Mouse (Mus musculus): ENCODE data around the gene Zmym3. TPM values are rescaled to one million over a fixed set of nuclear protein-coding genes. Genes with fewer than 3 reads are reported as not detected.

Gene Zmym3
- polyA plus RNA-seq, 1 experiment from 2014 or later = 26.4 TPM

DNA sequence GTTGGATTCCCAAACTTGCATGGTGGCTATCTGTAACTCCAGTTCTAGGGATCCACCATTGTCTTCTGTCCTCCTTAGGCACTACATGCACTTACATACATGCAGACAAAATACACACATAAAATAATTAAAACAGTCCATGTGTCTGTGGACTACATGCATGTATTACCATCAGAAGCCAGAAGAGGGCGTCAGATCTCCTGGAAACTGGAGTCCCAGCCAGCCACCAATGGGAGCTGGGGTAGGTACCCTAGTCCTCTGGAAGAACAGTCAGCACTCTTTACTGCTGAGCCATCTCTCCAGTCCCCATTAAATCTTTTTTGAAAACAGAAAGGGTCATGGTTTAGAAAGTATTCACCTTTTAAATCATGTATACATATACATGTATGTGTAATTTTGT lies 7.1 kb upstream of the Zmym3 start:
- no peak overlapping the region for H3K4me3 ChIP-seq (ENCODE audit: control insufficient read depth in 1 of 2, insufficient read depth in 1 of 2, low read depth in 1 of 2, low read length in 2 of 2)
- peaks cover 0 to 5% of the 10 kb centered on the region in 2 experiments; a peak in 2 of 4 replicates for H3K4me1 ChIP-seq (ENCODE audit: control insufficient read depth in 2 of 2, insufficient read depth in 2 of 2, low read length in 2 of 2)
- 10% methylated on average over 1 of the region's 1 CpGs for WGBS
- no peak overlapping the region for H3K9ac ChIP-seq (ENCODE audit: low read length)
- ATAC-seq (ENCODE audit: insufficient number of reproducible peaks, insufficient read depth, low FRiP score, low read depth) = no peak
- no peak overlapping the region for H3K4me2 ChIP-seq (ENCODE audit: low read length)
- H3K36me3 ChIP-seq (ENCODE audit: control insufficient read depth, insufficient read depth, low read length) = peaks cover 15% of the 10 kb centered on the region
- H3K9me3 ChIP-seq (ENCODE audit: control insufficient read depth, low read length) = no peaks in the 10 kb centered on the region
- no peaks in the 10 kb centered on the region for H3K27me3 ChIP-seq (ENCODE audit: control insufficient read depth, insufficient read depth, low read length)
- H3K27ac ChIP-seq (replicated peaks in 1 of 2; ENCODE audit: control insufficient read depth in 1 of 2, insufficient read depth in 1 of 2, low read depth in 2 of 2, low read length in 2 of 2) = no peak overlapping the region

DNA sequence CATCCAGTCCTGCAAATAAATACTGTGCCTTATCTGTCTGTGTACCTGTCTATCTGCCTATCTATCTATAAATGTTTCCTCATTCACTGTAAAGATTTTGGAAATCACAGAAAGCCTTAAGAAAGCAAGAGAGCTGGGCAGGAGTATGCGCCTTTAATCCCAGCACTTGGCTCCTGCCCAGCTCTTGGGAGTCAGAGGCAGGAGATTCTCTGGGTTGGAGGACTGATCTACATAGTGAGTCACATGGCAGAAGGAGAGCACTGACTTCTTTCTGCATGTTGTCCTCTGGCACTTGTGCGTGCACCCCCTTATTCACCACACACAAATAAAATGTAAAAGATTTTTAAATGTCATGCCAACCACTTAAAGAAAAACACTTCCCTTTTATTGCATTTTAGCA lies 2.8 kb upstream of the Zmym3 start:
- Histone ChIP-seq H3K9me3 (ENCODE audit: control insufficient read depth, low read length) (no peaks in the 10 kb centered on the region), H3K4me2 (ENCODE audit: low read length) (no peak overlapping the region), H3K4me1 (ENCODE audit: control insufficient read depth in 2 of 2, insufficient read depth in 2 of 2, low read length in 2 of 2) (peaks cover 5 to 9% of the 10 kb centered on the region in 2 experiments; a peak in 3 of 4 replicates), H3K4me3 (ENCODE audit: control insufficient read depth in 1 of 2, insufficient read depth in 1 of 2, low read depth in 1 of 2, low read length in 2 of 2) (no peak overlapping the region), H3K27me3 (ENCODE audit: control insufficient read depth, insufficient read depth, low read length) (no peaks in the 10 kb centered on the region), H3K27ac (replicated peaks in 1 of 2; ENCODE audit: control insufficient read depth in 1 of 2, insufficient read depth in 1 of 2, low read depth in 2 of 2, low read length in 2 of 2) (no peak overlapping the region), H3K9ac (ENCODE audit: low read length) (no peak overlapping the region), H3K36me3 (ENCODE audit: control insufficient read depth, insufficient read depth, low read length) (no peaks in the 10 kb centered on the region)
- WGBS = 80% methylated on average over 2 of the region's 2 CpGs
- no peak for ATAC-seq (ENCODE audit: insufficient number of reproducible peaks, insufficient read depth, low FRiP score, low read depth)

DNA sequence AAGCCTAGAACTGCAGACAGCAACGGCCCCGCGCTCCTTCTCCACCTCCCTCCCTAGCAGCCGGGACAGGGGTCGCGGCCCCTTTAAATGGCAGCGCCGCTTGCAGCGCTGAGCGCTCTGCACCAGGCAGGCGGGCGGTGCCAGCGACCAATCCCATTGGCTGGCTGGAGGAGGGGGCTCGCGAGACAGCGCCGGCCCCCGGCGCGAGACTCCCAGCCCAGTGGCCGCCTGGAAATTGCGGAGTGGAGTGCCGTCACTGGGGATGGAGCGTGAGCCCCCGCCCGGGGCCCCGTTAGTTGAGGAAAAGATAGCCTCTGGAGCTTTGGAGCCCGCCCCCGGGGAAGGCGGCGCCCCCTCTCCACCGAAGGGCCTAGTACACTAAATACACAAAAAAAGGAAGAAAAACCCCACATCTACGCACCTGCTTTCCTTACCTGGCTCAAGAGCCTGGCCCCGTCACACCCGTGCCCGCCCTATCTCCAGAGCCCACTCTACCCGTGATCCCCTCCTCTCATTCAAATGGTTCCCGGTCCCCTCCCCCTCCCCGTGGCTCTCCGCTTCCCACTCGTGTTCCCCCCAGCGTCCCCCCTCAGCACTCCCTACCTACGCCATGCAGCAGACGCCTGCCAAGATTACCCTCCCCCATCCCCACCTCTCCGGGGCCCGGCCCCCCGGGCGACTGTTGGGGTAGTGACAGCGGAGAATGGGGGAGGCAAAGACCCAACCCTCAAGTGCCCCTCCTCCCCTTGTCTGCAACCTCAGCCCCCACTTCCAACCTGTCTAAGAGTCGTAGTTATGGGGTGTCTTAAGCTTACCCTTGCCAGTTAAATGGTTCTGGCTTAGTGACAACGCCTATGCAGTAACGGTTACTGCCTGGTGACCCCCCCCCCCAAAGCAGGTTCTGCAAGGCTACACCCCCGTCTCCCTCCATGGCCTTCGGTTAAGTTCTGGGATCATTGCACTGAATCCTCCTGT lies 637 bp downstream of the Zmym3 start:
- H3K4me1 ChIP-seq (ENCODE audit: control insufficient read depth in 2 of 2, insufficient read depth in 2 of 2, low read length in 2 of 2) = peaks cover 9 to 14% of the 10 kb centered on the region in 2 experiments; a peak in 3 of 4 replicates
- H3K27me3 ChIP-seq (ENCODE audit: control insufficient read depth, insufficient read depth, low read length) = no peaks in the 10 kb centered on the region
- H3K36me3 ChIP-seq (ENCODE audit: control insufficient read depth, insufficient read depth, low read length) = peaks cover 18% of the 10 kb centered on the region; the same call in 1 of the 2 replicates
- H3K4me2 ChIP-seq (ENCODE audit: low read length) = peak overlapping the region; percentile 68
- WGBS = 14% methylated on average over 53 of the region's 54 CpGs
- H3K27ac ChIP-seq (replicated peaks in 1 of 2; ENCODE audit: control insufficient read depth in 1 of 2, insufficient read depth in 1 of 2, low read depth in 2 of 2, low read length in 2 of 2) = peak overlapping the region; percentile 81 to 83
- H3K9me3 ChIP-seq (ENCODE audit: control insufficient read depth, low read length) = no peaks in the 10 kb centered on the region
- ATAC-seq (ENCODE audit: insufficient number of reproducible peaks, insufficient read depth, low FRiP score, low read depth) = peak; percentile 91
- peak overlapping the region; percentile 80 for H3K9ac ChIP-seq (ENCODE audit: low read length)
- H3K4me3 ChIP-seq (ENCODE audit: control insufficient read depth in 1 of 2, insufficient read depth in 1 of 2, low read depth in 1 of 2, low read length in 2 of 2) = peak overlapping the region; percentile 60 to 90

DNA sequence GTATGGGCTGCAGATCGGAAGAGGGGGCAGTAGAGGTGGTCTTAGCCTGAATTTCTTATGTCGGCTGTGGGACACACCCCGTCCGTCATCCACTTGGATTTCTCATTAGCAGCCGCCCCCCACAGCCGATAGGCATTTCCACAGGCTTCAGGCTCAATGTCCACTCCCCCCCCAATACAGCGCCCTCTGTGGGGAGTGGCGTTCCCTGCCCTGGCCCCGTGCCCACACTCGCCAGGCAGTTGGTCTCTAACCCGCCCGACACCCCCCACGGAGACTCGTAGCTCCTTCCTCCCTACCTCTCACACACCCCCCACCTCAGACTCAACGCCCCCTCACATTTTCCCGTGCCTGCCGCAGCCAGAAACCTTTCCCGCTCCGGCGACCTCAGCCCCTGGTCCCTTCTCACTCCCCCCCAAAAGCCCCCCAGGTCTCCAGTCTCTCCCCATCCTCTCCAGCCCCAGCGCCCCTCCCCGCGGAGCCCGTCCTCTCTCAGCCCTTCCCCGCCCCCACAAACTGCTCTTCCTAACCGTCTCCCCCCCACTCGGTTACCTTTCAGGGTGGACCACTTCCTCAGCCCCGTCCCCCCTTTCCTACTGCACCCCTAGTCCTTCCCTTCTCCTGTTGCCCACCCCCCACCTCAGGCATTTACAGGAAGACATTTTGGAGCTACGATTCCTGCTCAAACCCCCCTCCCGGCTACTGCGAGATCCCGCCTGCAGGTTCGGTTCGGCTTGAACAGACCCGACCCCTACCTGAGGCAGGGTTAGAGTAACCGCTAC lies 1.5 kb downstream of the Zmym3 start:
- Histone ChIP-seq H3K27ac (replicated peaks in 1 of 2; ENCODE audit: control insufficient read depth in 1 of 2, insufficient read depth in 1 of 2, low read depth in 2 of 2, low read length in 2 of 2) (peak overlapping the region; percentile 70 to 75), H3K4me1 (ENCODE audit: control insufficient read depth in 2 of 2, insufficient read depth in 2 of 2, low read length in 2 of 2) (peaks cover 9 to 14% of the 10 kb centered on the region in 2 experiments; a peak in 3 of 4 replicates), H3K9ac (ENCODE audit: low read length) (peak overlapping the region; percentile 80), H3K27me3 (ENCODE audit: control insufficient read depth, insufficient read depth, low read length) (no peaks in the 10 kb centered on the region), H3K4me3 (ENCODE audit: control insufficient read depth in 1 of 2, insufficient read depth in 1 of 2, low read depth in 1 of 2, low read length in 2 of 2) (peak overlapping the region; percentile 60 to 90), H3K36me3 (ENCODE audit: control insufficient read depth, insufficient read depth, low read length) (peaks cover 26% of the 10 kb centered on the region; the same call in 1 of the 2 replicates), H3K9me3 (ENCODE audit: control insufficient read depth, low read length) (no peaks in the 10 kb centered on the region), H3K4me2 (ENCODE audit: low read length) (peak overlapping the region; percentile 68)
- ATAC-seq (ENCODE audit: insufficient number of reproducible peaks, insufficient read depth, low FRiP score, low read depth) = no peak
- WGBS = 20% methylated on average over 33 of the region's 36 CpGs

DNA sequence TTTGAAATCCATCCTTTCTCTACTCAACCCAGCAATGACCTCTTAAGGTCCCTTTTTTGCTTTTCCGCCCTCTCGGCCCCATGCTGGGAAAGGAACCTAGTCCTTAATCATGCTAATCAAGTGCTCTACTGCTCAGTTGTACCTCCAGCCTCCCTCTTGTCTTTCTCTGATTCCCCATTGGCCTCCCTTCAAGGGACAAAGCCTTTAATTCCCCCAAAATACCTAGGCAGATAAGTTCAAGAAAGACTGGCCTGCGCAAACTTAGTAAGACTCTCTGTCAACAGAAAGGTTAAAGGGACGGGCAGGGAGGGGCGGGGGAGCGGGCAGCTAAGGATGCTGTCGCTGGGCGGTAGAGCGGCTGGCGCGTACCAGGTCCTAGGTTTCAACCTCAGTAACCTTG lies 24.2 kb downstream of the Zmym3 start:
- no peaks in the 10 kb centered on the region for H3K36me3 ChIP-seq (ENCODE audit: control insufficient read depth, insufficient read depth, low read length)
- H3K4me1 ChIP-seq (ENCODE audit: control insufficient read depth in 2 of 2, insufficient read depth in 2 of 2, low read length in 2 of 2) = no peaks in the 10 kb centered on the region
- peaks cover 16% of the 10 kb centered on the region for H3K27me3 ChIP-seq (ENCODE audit: control insufficient read depth, insufficient read depth, low read length)
- no peak overlapping the region for H3K27ac ChIP-seq (replicated peaks in 1 of 2; ENCODE audit: control insufficient read depth in 1 of 2, insufficient read depth in 1 of 2, low read depth in 2 of 2, low read length in 2 of 2)
- H3K4me3 ChIP-seq (ENCODE audit: control insufficient read depth in 1 of 2, insufficient read depth in 1 of 2, low read depth in 1 of 2, low read length in 2 of 2) = no peak overlapping the region
- 27% methylated on average over 11 of the region's 11 CpGs for WGBS
- H3K9ac ChIP-seq (ENCODE audit: low read length) = no peak overlapping the region
- H3K9me3 ChIP-seq (ENCODE audit: control insufficient read depth, low read length) = no peaks in the 10 kb centered on the region
- no peak overlapping the region for H3K4me2 ChIP-seq (ENCODE audit: low read length)
- no peak for ATAC-seq (ENCODE audit: insufficient number of reproducible peaks, insufficient read depth, low FRiP score, low read depth)

DNA sequence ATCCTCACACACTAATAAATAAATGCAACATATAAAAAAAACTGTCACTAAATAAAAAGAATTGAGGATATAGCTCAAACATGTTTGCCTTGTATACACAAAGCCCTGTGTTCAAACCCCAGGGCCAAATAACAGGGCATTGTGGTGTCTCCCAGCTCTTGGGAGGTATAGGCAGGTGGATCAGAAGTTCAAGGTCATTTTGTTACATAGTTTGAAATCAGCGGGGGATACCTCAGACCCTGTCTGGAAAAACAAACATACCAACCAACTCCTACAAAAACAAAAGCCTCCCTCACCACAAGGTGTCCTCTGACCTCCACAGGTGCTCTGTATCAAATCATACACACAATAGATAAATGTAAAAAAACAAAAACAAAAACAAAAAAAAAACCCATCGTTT lies 26.3 kb downstream of the Zmym3 start:
- no peaks in the 10 kb centered on the region for H3K36me3 ChIP-seq (ENCODE audit: control insufficient read depth, insufficient read depth, low read length)
- no peak for ATAC-seq (ENCODE audit: insufficient number of reproducible peaks, insufficient read depth, low FRiP score, low read depth)
- WGBS = 44% methylated on average over 2 of the region's 2 CpGs
- no peak overlapping the region for H3K4me3 ChIP-seq (ENCODE audit: control insufficient read depth in 1 of 2, insufficient read depth in 1 of 2, low read depth in 1 of 2, low read length in 2 of 2)
- H3K27me3 ChIP-seq (ENCODE audit: control insufficient read depth, insufficient read depth, low read length) = peaks cover 16% of the 10 kb centered on the region
- no peak overlapping the region for H3K9ac ChIP-seq (ENCODE audit: low read length)
- H3K4me2 ChIP-seq (ENCODE audit: low read length) = no peak overlapping the region
- no peak overlapping the region for H3K27ac ChIP-seq (replicated peaks in 1 of 2; ENCODE audit: control insufficient read depth in 1 of 2, insufficient read depth in 1 of 2, low read depth in 2 of 2, low read length in 2 of 2)
- H3K9me3 ChIP-seq (ENCODE audit: control insufficient read depth, low read length) = no peaks in the 10 kb centered on the region
- no peaks in the 10 kb centered on the region for H3K4me1 ChIP-seq (ENCODE audit: control insufficient read depth in 2 of 2, insufficient read depth in 2 of 2, low read length in 2 of 2)

DNA sequence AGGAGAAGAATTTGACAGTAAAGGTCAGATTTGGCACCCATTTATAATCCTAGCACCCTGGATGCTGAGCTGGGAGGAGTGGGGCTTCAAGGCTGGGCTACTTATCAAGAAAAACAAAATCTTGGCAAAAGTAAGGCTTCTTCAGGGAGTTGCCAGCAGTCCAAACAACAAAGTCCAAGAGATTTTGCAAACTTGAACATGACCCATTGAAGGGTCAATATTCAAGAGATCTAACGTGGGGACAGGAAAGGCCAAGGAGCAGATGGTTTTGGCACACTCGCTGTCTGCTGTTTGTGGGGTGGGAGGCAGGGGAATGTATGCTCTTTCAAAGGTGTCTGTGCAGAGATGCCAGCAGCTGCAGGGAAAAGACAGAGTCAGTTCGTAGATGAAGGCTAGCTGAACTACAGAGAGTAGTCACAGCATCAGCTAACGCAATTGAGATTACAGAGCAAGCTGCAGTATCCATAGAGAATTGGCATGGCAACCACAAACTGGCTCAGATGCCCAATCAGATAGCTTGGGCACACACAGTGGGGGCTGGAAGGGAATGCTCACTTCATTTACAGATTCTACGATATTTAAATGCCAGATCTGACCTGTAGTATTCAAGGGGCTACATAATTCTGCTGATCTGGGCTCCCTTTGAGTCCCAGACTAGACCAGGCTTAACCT lies 31.6 kb downstream of the Zmym3 start:
- Histone ChIP-seq H3K27me3 (ENCODE audit: control insufficient read depth, insufficient read depth, low read length) (peaks cover 14% of the 10 kb centered on the region; the same call in 1 of the 2 replicates), H3K9ac (ENCODE audit: low read length) (no peak overlapping the region), H3K4me1 (ENCODE audit: control insufficient read depth in 2 of 2, insufficient read depth in 2 of 2, low read length in 2 of 2) (peaks cover 0 to 2% of the 10 kb centered on the region in 2 experiments; a peak in 1 of 4 replicates), H3K9me3 (ENCODE audit: control insufficient read depth, low read length) (no peaks in the 10 kb centered on the region), H3K36me3 (ENCODE audit: control insufficient read depth, insufficient read depth, low read length) (no peaks in the 10 kb centered on the region), H3K27ac (replicated peaks in 1 of 2; ENCODE audit: control insufficient read depth in 1 of 2, insufficient read depth in 1 of 2, low read depth in 2 of 2, low read length in 2 of 2) (no peak overlapping the region), H3K4me3 (ENCODE audit: control insufficient read depth in 1 of 2, insufficient read depth in 1 of 2, low read depth in 1 of 2, low read length in 2 of 2) (no peak overlapping the region), H3K4me2 (ENCODE audit: low read length) (no peak overlapping the region)
- WGBS = 65% methylated on average over 5 of the region's 5 CpGs
- no peak for ATAC-seq (ENCODE audit: insufficient number of reproducible peaks, insufficient read depth, low FRiP score, low read depth)

Measured in heart, embryonic 14.5 days (tissue).